Mouse (Mus musculus): ENCODE measurements around the gene Ddx56. TPM values are rescaled to one million over a fixed set of nuclear protein-coding genes. Genes with fewer than 3 reads are reported as not detected.

The Ddx56 gene
- 36.3 and 39.7 TPM in 2 replicates for polyA plus RNA-seq (2015; fragmentation: Nextera tagmentation; extraction: Ambion mirVana)

GRCm38 (mm10) chr11:6267320-6268254 is at the start of gene Ddx56:
Ddx56 (minus strand) TSS chr11:6267772.
- peak within 1 kb of the TSS; percentile 89 for H3K4me3 ChIP-seq (ENCODE audit: low read depth, low read length)
- H3K4me2 ChIP-seq (replicated peaks; ENCODE audit: low read depth) = peak within 1 kb of the TSS; percentile 84
- ATAC-seq = peak; percentile 91
- WGBS = 1% methylated on average over 50 of the region's 50 CpGs
- peak within 1 kb of the TSS; percentile 81 for H3K9ac ChIP-seq (ENCODE audit: low read depth, low read length)
- 0 out of 2 replicates have a peak, but pooled peaks have one; percentile 1 for TF ChIP-seq CTCF (IDR thresholded peaks at IDR 0.05; ENCODE audit: low read depth)
- peaks cover 4% of the 10 kb centered on the region; the same call in 1 of the 2 replicates for H3K4me1 ChIP-seq (replicated peaks; ENCODE audit: control insufficient read depth, insufficient read depth, low read length)
- H3K27ac ChIP-seq (ENCODE audit: low read depth, low read length) = peak within 1 kb of the TSS; percentile 94
- no peaks in the 10 kb centered on the region for H3K27me3 ChIP-seq (replicated peaks; ENCODE audit: control insufficient read depth, insufficient read depth, low read length)
- H3K36me3 ChIP-seq (ENCODE audit: control insufficient read depth, insufficient read depth) = peaks cover 51% of the 10 kb centered on the region
- no peaks in the 10 kb centered on the region for H3K9me3 ChIP-seq (ENCODE audit: control insufficient read depth)

GRCm38 (mm10) chr11:6316821-6317220 is 49.2 kb upstream of the Ddx56 start:
- Histone ChIP-seq H3K27me3 (replicated peaks; ENCODE audit: control insufficient read depth, insufficient read depth, low read length) (no peaks in the 10 kb centered on the region), H3K4me1 (replicated peaks; ENCODE audit: control insufficient read depth, insufficient read depth, low read length) (no peaks in the 10 kb centered on the region), H3K4me3 (ENCODE audit: low read depth, low read length) (no peak overlapping the region), H3K27ac (ENCODE audit: low read depth, low read length) (no peak overlapping the region), H3K4me2 (replicated peaks; ENCODE audit: low read depth) (no peak overlapping the region), H3K9ac (ENCODE audit: low read depth, low read length) (no peak overlapping the region), H3K9me3 (ENCODE audit: control insufficient read depth) (no peaks in the 10 kb centered on the region), H3K36me3 (ENCODE audit: control insufficient read depth, insufficient read depth) (peaks cover 64% of the 10 kb centered on the region)
- 88% methylated on average over 11 of the region's 11 CpGs for WGBS
- no peak for TF ChIP-seq CTCF (IDR thresholded peaks at IDR 0.05; ENCODE audit: low read depth)
- no peak for ATAC-seq

GRCm38 (mm10) chr11:6313874-6314406 is 46.4 kb upstream of the Ddx56 start:
- no peak for ATAC-seq
- no peak overlapping the region for H3K9ac ChIP-seq (ENCODE audit: low read depth, low read length)
- peaks cover 52% of the 10 kb centered on the region for H3K36me3 ChIP-seq (ENCODE audit: control insufficient read depth, insufficient read depth)
- no peaks in the 10 kb centered on the region for H3K9me3 ChIP-seq (ENCODE audit: control insufficient read depth)
- no peak overlapping the region for H3K27ac ChIP-seq (ENCODE audit: low read depth, low read length)
- no peaks in the 10 kb centered on the region for H3K27me3 ChIP-seq (replicated peaks; ENCODE audit: control insufficient read depth, insufficient read depth, low read length)
- H3K4me1 ChIP-seq (replicated peaks; ENCODE audit: control insufficient read depth, insufficient read depth, low read length) = no peaks in the 10 kb centered on the region
- WGBS = 83% methylated on average over 7 of the region's 7 CpGs
- no peak overlapping the region for H3K4me3 ChIP-seq (ENCODE audit: low read depth, low read length)
- no peak for TF ChIP-seq CTCF (IDR thresholded peaks at IDR 0.05; ENCODE audit: low read depth)
- no peak overlapping the region for H3K4me2 ChIP-seq (replicated peaks; ENCODE audit: low read depth)

- H3K27ac ChIP-seq (ENCODE audit: low read depth, low read length) = peak overlapping the region; percentile 65
- peaks cover 12% of the 10 kb centered on the region for H3K4me1 ChIP-seq (replicated peaks; ENCODE audit: control insufficient read depth, insufficient read depth, low read length)
- H3K4me2 ChIP-seq (replicated peaks; ENCODE audit: low read depth) = no peak overlapping the region
- H3K36me3 ChIP-seq (ENCODE audit: control insufficient read depth, insufficient read depth) = peaks cover 13% of the 10 kb centered on the region
- ATAC-seq = peak; percentile 84
- no peak overlapping the region for H3K9ac ChIP-seq (ENCODE audit: low read depth, low read length)
- no peaks in the 10 kb centered on the region for H3K27me3 ChIP-seq (replicated peaks; ENCODE audit: control insufficient read depth, insufficient read depth, low read length)
- TF ChIP-seq CTCF (IDR thresholded peaks at IDR 0.05; ENCODE audit: low read depth) = no peak
- whole genome bisulfite sequencing = 44% methylated on average over 4 of the region's 4 CpGs
- H3K9me3 ChIP-seq (ENCODE audit: control insufficient read depth) = no peaks in the 10 kb centered on the region
- no peak overlapping the region for H3K4me3 ChIP-seq (ENCODE audit: low read depth, low read length)
Measured at GRCm38 (mm10) chr11:6308181-6308580, 40.6 kb upstream of the Ddx56 start.

GRCm38 (mm10) chr11:6305943-6306430 is 38.4 kb upstream of the Ddx56 start:
- WGBS = 29% methylated on average over 1 of the region's 1 CpGs
- Histone ChIP-seq H3K4me1 (replicated peaks; ENCODE audit: control insufficient read depth, insufficient read depth, low read length) (peaks cover 12% of the 10 kb centered on the region), H3K4me2 (replicated peaks; ENCODE audit: low read depth) (0 out of 2 replicates have a peak overlapping the region, but pooled peaks have one; percentile 9), H3K27ac (ENCODE audit: low read depth, low read length) (peak overlapping the region; percentile 64), H3K4me3 (ENCODE audit: low read depth, low read length) (no peak overlapping the region), H3K9ac (ENCODE audit: low read depth, low read length) (no peak overlapping the region), H3K9me3 (ENCODE audit: control insufficient read depth) (no peaks in the 10 kb centered on the region), H3K36me3 (ENCODE audit: control insufficient read depth, insufficient read depth) (peaks cover 23% of the 10 kb centered on the region), H3K27me3 (replicated peaks; ENCODE audit: control insufficient read depth, insufficient read depth, low read length) (no peaks in the 10 kb centered on the region)
- peak; percentile 26 for ATAC-seq
- no peak for TF ChIP-seq CTCF (IDR thresholded peaks at IDR 0.05; ENCODE audit: low read depth)

GRCm38 (mm10) chr11:6302793-6303192 is 35.2 kb upstream of the Ddx56 start:
- H3K27ac ChIP-seq (ENCODE audit: low read depth, low read length) = no peak overlapping the region
- ATAC-seq = no peak
- H3K9me3 ChIP-seq (ENCODE audit: control insufficient read depth) = no peaks in the 10 kb centered on the region
- H3K4me2 ChIP-seq (replicated peaks; ENCODE audit: low read depth) = no peak overlapping the region
- no peak overlapping the region for H3K4me3 ChIP-seq (ENCODE audit: low read depth, low read length)
- no peaks in the 10 kb centered on the region for H3K27me3 ChIP-seq (replicated peaks; ENCODE audit: control insufficient read depth, insufficient read depth, low read length)
- peaks cover 13% of the 10 kb centered on the region for H3K4me1 ChIP-seq (replicated peaks; ENCODE audit: control insufficient read depth, insufficient read depth, low read length)
- WGBS = 79% methylated on average over 2 of the region's 2 CpGs
- no peak overlapping the region for H3K9ac ChIP-seq (ENCODE audit: low read depth, low read length)
- TF ChIP-seq CTCF (IDR thresholded peaks at IDR 0.05; ENCODE audit: low read depth) = no peak
- H3K36me3 ChIP-seq (ENCODE audit: control insufficient read depth, insufficient read depth) = peaks cover 42% of the 10 kb centered on the region

All from intestine, postnatal 0 days (tissue).